ENCODE assay signal across 8 mouse cellular contexts in genomic region chr2:71580632-71581466, GRCm38 (mm10). TPM values are rescaled to one million over a fixed set of nuclear protein-coding genes. Genes with fewer than 3 reads are reported as not detected.
A peak's percentile ranks its signal among the peaks of the same experiment; 100 is the strongest.
DNase-seq lines count a peak whose midpoint lies in the region; ATAC-seq and TF ChIP-seq lines count a peak whose summit lies in the region.

No protein-coding gene starts in this region.

- no peaks in the 10 kb centered on the region for H3K36me3 ChIP-seq in embryonic facial prominence, embryonic 13.5 days
- H3K36me3 ChIP-seq in heart, embryonic 11.5 days (ENCODE audit: control insufficient read depth, insufficient read depth, low read length): no peaks in the 10 kb centered on the region
- no peaks in the 10 kb centered on the region for H3K36me3 ChIP-seq in kidney, embryonic 14.5 days (ENCODE audit: control insufficient read depth, insufficient read depth, low read length)
- no peaks in the 10 kb centered on the region for H3K36me3 ChIP-seq in liver, embryonic 12.5 days
- no peaks in the 10 kb centered on the region for H3K36me3 ChIP-seq in stomach, postnatal 0 days (ENCODE audit: control insufficient read depth, insufficient read depth, low read length)

- ATAC-seq in embryonic facial prominence, embryonic 13.5 days (ENCODE audit: insufficient number of reproducible peaks, insufficient read depth, low FRiP score, low TSS enrichment, low read depth): 0 out of 2 replicates have a peak, but pooled peaks have one; percentile 32
- ATAC-seq in heart, embryonic 11.5 days (replicated peaks; ENCODE audit: insufficient number of reproducible peaks, low FRiP score, low TSS enrichment): peak; percentile 63; the same call in 1 of the 2 replicates
- peak; percentile 87 for ATAC-seq in kidney, embryonic 14.5 days (ENCODE audit: low FRiP score, low TSS enrichment)
- ATAC-seq in liver, embryonic 12.5 days: no peak
- ATAC-seq in monocyte, adult 5-6 weeks (replicated peaks; ENCODE audit: insufficient number of reproducible peaks, low FRiP score, low TSS enrichment, poor library complexity, severe bottlenecking): peak; percentile 74
- peak; percentile 81 for ATAC-seq in stomach, postnatal 0 days (ENCODE audit: low FRiP score, low TSS enrichment)

- peaks cover 4% of the 10 kb centered on the region for H3K27me3 ChIP-seq in embryonic facial prominence, embryonic 13.5 days
- H3K27me3 ChIP-seq in heart, embryonic 11.5 days (ENCODE audit: control insufficient read depth, insufficient read depth, low read length): no peaks in the 10 kb centered on the region
- no peaks in the 10 kb centered on the region for H3K27me3 ChIP-seq in kidney, embryonic 14.5 days (ENCODE audit: control insufficient read depth, insufficient read depth, low read length)
- H3K27me3 ChIP-seq in liver, embryonic 12.5 days (replicated peaks): peaks cover 53% of the 10 kb centered on the region
- no peaks in the 10 kb centered on the region for H3K27me3 ChIP-seq in stomach, postnatal 0 days (ENCODE audit: control insufficient read depth, insufficient read depth, low read length)

- H3K4me3 ChIP-seq in embryonic facial prominence, embryonic 13.5 days: peak overlapping the region; percentile 59
- H3K4me3 ChIP-seq in heart, embryonic 11.5 days (ENCODE audit: low read depth, low read length): peak overlapping the region; percentile 55
- peak overlapping the region; percentile 49 for H3K4me3 ChIP-seq in kidney, embryonic 14.5 days (ENCODE audit: low read length)
- peak overlapping the region; percentile 45 for H3K4me3 ChIP-seq in liver, embryonic 12.5 days
- peak overlapping the region; percentile 51 for H3K4me3 ChIP-seq in stomach, postnatal 0 days (ENCODE audit: low read depth, low read length)

- peak; percentile 16 to 59 for DNase-seq in spleen, adult 18-20 months
- DNase-seq in spleen, adult 12 weeks (ENCODE audit: low spot score): no peak
- DNase-seq in stomach, postnatal 0 days (ENCODE audit: low spot score): peak; percentile 75

- H3K9ac ChIP-seq in embryonic facial prominence, embryonic 13.5 days: peak overlapping the region; percentile 77
- H3K9ac ChIP-seq in heart, embryonic 11.5 days (ENCODE audit: low read depth, low read length): peak overlapping the region; percentile 70
- H3K9ac ChIP-seq in kidney, embryonic 14.5 days (ENCODE audit: low read depth, low read length): peak overlapping the region; percentile 53
- H3K9ac ChIP-seq in liver, embryonic 12.5 days: no peak overlapping the region
- H3K9ac ChIP-seq in stomach, postnatal 0 days (ENCODE audit: low read length): peak overlapping the region; percentile 50; the same call in 1 of the 2 replicates

- no peak overlapping the region for H3K27ac ChIP-seq in embryonic facial prominence, embryonic 13.5 days
- H3K27ac ChIP-seq in heart, embryonic 11.5 days (ENCODE audit: low read depth, low read length): no peak overlapping the region
- no peak overlapping the region for H3K27ac ChIP-seq in kidney, embryonic 14.5 days (ENCODE audit: low read depth, low read length)
- H3K27ac ChIP-seq in liver, embryonic 12.5 days: no peak overlapping the region
- no peak overlapping the region for H3K27ac ChIP-seq in stomach, postnatal 0 days (replicated peaks)

- TF ChIP-seq CTCF in stomach, postnatal 0 days (IDR thresholded peaks at IDR 0.05; ENCODE audit: low read depth): peak; percentile 74

- no peak for TF ChIP-seq EP300 in stomach, postnatal 0 days (optimal IDR thresholded peaks at IDR 0.05)

- H3K4me2 ChIP-seq in embryonic facial prominence, embryonic 13.5 days: peak overlapping the region; percentile 91
- peak overlapping the region; percentile 73 for H3K4me2 ChIP-seq in heart, embryonic 11.5 days
- peak overlapping the region; percentile 76 for H3K4me2 ChIP-seq in kidney, embryonic 14.5 days (replicated peaks; ENCODE audit: low read depth, low read length)
- H3K4me2 ChIP-seq in liver, embryonic 12.5 days: peak overlapping the region; percentile 63
- peak overlapping the region; percentile 91 for H3K4me2 ChIP-seq in stomach, postnatal 0 days (replicated peaks; ENCODE audit: low read depth)

- 9% methylated on average over 50 of the region's 50 CpGs for WGBS in embryonic facial prominence, embryonic 13.5 days
- WGBS in heart, embryonic 11.5 days (ENCODE audit: insufficient replicate concordance): 10% methylated on average over 50 of the region's 50 CpGs
- 12% methylated on average over 50 of the region's 50 CpGs for WGBS in kidney, embryonic 14.5 days
- 7% methylated on average over 50 of the region's 50 CpGs for WGBS in liver, embryonic 12.5 days (ENCODE audit: insufficient replicate concordance)
- WGBS in stomach, postnatal 0 days: 11% methylated on average over 50 of the region's 50 CpGs

- H3K9me3 ChIP-seq in embryonic facial prominence, embryonic 13.5 days: no peaks in the 10 kb centered on the region
- H3K9me3 ChIP-seq in heart, embryonic 11.5 days (replicated peaks; ENCODE audit: control insufficient read depth, low read length): no peaks in the 10 kb centered on the region
- no peaks in the 10 kb centered on the region for H3K9me3 ChIP-seq in kidney, embryonic 14.5 days (ENCODE audit: control insufficient read depth, low read length)
- H3K9me3 ChIP-seq in liver, embryonic 12.5 days (replicated peaks): no peaks in the 10 kb centered on the region
- no peaks in the 10 kb centered on the region for H3K9me3 ChIP-seq in stomach, postnatal 0 days (ENCODE audit: control insufficient read depth, low read length)

- peaks cover 6% of the 10 kb centered on the region; the same call in 1 of the 2 replicates for H3K4me1 ChIP-seq in embryonic facial prominence, embryonic 13.5 days
- H3K4me1 ChIP-seq in heart, embryonic 11.5 days (ENCODE audit: control insufficient read depth, insufficient read depth, low read length): peaks cover 6% of the 10 kb centered on the region; the same call in 1 of the 2 replicates
- no peaks in the 10 kb centered on the region for H3K4me1 ChIP-seq in kidney, embryonic 14.5 days (ENCODE audit: control insufficient read depth, insufficient read depth, low read length)
- peaks cover 5% of the 10 kb centered on the region; the same call in 1 of the 2 replicates for H3K4me1 ChIP-seq in liver, embryonic 12.5 days
- H3K4me1 ChIP-seq in stomach, postnatal 0 days (replicated peaks; ENCODE audit: control insufficient read depth, insufficient read depth): no peaks in the 10 kb centered on the region

RNA-seq across cellular contexts. Expression of gene Dlx2, which starts 34.3 kb away (rescaled TPM):
- polyA plus RNA-seq in embryonic facial prominence, embryonic 13.5 days (2015; fragmentation: Nextera tagmentation; extraction: Ambion mirVana): 7.8 and 10.0 TPM in 2 replicates
- polyA plus RNA-seq in heart, embryonic 11.5 days (2014; fragmentation: Nextera tagmentation; extraction: Ambion mirVana): 0.65 and 1.3 TPM in 2 replicates
- not detected in 2 replicates for polyA plus RNA-seq in kidney, embryonic 14.5 days (2014; fragmentation: Nextera tagmentation; extraction: Ambion mirVana)
- 0.08 and 0.12 TPM in 2 replicates for polyA plus RNA-seq in liver, embryonic 12.5 days (2016; fragmentation: Nextera tagmentation; extraction: Ambion mirVana)
- 0.53 TPM in 1 of 3 replicates, not detected in the others for total RNA-seq in monocyte, adult 5-6 weeks (2017)
- polyA plus RNA-seq in stomach, postnatal 0 days (2015; fragmentation: Nextera tagmentation; extraction: Ambion mirVana): 1.3 TPM in 2 replicates

RNA-seq across cellular contexts. Expression of gene Dlx1, which starts 52.9 kb away (rescaled TPM):
- 15.1 and 18.3 TPM in 2 replicates for polyA plus RNA-seq in embryonic facial prominence, embryonic 13.5 days (2015; fragmentation: Nextera tagmentation; extraction: Ambion mirVana)
- 1.0 and 2.1 TPM in 2 replicates for polyA plus RNA-seq in heart, embryonic 11.5 days (2014; fragmentation: Nextera tagmentation; extraction: Ambion mirVana)
- polyA plus RNA-seq in kidney, embryonic 14.5 days (2014; fragmentation: Nextera tagmentation; extraction: Ambion mirVana): not detected in 2 replicates
- 0.19 and 0.23 TPM in 2 replicates for polyA plus RNA-seq in liver, embryonic 12.5 days (2016; fragmentation: Nextera tagmentation; extraction: Ambion mirVana)
- not detected in 3 replicates for total RNA-seq in monocyte, adult 5-6 weeks (2017)
- 3.2 and 3.8 TPM in 2 replicates for polyA plus RNA-seq in stomach, postnatal 0 days (2015; fragmentation: Nextera tagmentation; extraction: Ambion mirVana)
